Mouse (Mus musculus) E14TG2a.4 (cell line): ENCODE data around the gene Bmpr1b.

Experiments
- H3K27me3 ChIP-seq: 2 replicates; pipeline ENCODE4 v1.6.1; 2014; ENCODE audit warnings: low read length, control low read depth; ENCODE audit not compliant: insufficient read depth
- H3K36me3 ChIP-seq: 2 replicates; pipeline ENCODE4 v1.6.1; 2014; ENCODE audit warnings: low read length, control low read depth; ENCODE audit not compliant: insufficient read depth
- H3K4me1 ChIP-seq: replicated peaks from 2 replicates; pipeline ENCODE4 v1.6.1; 2014; ENCODE audit warnings: low read depth, low read length, control low read depth
- H3K4me3 ChIP-seq: replicated peaks from 2 replicates; pipeline ENCODE4 v1.5.1; 2014; ENCODE audit warnings: mild to moderate bottlenecking, low read length
- H3K9me3 ChIP-seq: 2 replicates; pipeline ENCODE4 v1.6.1; 2014; ENCODE audit warnings: low read length, control low read depth
- CTCF ChIP-seq: conservative IDR thresholded peaks from 2 replicates; pipeline ENCODE4 v1.5.1; 2014; ENCODE audit warnings: low read length
- NANOG ChIP-seq: IDR thresholded peaks from 2 replicates; pipeline ENCODE4 v1.6.1; 2014; ENCODE audit warnings: borderline replicate concordance, low read length, mixed read lengths
- POU5F1 ChIP-seq: IDR thresholded peaks from 2 replicates; pipeline ENCODE4 v1.6.1; 2014; ENCODE audit warnings: low read length, borderline replicate concordance

Bmpr1b gene

DNA sequence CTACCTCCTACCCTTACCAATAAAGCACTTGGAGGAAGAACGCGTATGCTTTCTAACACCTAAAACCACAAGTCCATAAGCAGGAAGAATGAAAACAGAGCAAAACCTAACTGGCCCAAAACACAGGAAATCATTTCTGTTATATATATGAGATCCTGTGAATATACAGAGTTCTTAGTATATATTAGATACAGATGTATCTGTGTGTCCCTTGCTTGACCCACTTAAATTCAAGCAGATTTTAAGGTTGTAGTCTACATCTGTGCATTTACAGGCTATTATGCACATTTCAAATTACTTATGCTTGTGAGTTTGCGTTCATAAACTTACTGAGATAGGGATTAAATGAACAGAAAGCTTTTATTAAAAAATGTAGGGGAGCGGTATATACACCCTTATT, 271.5 kb downstream of the Bmpr1b start:
- no peaks in the 10 kb centered on the region for H3K27me3 ChIP-seq
- no peak for TF ChIP-seq CTCF
- no peak for TF ChIP-seq NANOG
- no peak for TF ChIP-seq POU5F1
- peaks cover 5% of the 10 kb centered on the region; the same call in 1 of the 2 replicates for H3K4me1 ChIP-seq
- H3K4me3 ChIP-seq: no peak overlapping the region
- H3K9me3 ChIP-seq: no peaks in the 10 kb centered on the region
- no peaks in the 10 kb centered on the region for H3K36me3 ChIP-seq

DNA sequence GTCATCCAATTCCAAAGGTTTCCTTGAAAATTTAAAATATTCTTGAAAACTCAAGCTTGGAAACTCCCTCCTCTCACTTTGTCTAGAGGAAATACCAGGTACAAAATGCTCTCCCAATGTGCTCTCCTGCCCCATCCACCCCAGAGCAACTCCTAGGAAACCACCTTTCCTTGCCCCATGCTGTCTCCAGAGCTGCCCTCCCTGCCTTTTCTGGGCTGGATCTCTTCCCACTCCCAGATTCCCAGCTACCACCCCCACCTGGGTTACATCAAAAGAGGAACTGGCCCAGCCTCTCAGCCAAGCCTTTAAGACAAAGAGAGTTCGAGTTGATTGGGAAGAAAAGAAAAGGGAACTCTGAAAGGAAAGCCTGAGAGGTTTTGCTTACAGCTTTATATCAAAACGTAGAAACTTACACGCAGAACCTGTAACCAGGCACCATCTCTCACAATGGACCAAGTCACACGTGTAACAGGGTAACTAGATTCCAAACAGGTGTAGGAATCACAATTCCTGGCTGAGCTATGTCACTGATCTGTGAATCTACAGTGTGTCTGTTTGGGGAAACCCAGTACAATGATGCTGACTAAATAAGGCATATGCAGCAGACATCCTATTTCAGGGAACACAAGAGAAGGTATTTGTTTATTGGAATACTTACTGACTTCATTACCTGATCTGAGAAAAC, 272.2 kb downstream of the Bmpr1b start:
- no peaks in the 10 kb centered on the region for H3K36me3 ChIP-seq
- no peaks in the 10 kb centered on the region for H3K9me3 ChIP-seq
- no peak overlapping the region for H3K4me3 ChIP-seq
- no peak for TF ChIP-seq NANOG
- no peak for TF ChIP-seq CTCF
- TF ChIP-seq POU5F1: no peak
- peaks cover 5% of the 10 kb centered on the region; the same call in 1 of the 2 replicates for H3K4me1 ChIP-seq
- no peaks in the 10 kb centered on the region for H3K27me3 ChIP-seq

DNA sequence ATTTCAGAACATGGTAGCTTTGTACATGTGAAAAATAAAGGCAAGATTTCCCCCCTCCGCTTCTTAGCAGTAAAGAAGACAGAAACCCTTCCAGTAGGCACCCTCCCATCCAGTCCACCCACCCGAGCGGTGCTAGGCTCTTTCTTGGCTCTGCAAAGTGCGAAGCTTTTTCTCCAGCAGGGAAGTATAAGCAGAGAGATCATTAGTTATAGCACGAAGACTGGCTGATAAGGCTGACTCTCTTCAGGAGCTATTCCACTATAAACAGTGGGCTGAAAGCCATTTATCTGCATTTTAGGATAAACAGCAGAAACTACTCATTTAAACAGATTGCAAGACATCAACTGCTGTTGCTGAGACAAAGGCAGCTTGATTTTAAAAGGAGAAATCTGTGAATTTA, 274.1 kb downstream of the Bmpr1b start:
- no peak for TF ChIP-seq CTCF
- no peak for TF ChIP-seq NANOG
- TF ChIP-seq POU5F1: no peak
- H3K36me3 ChIP-seq: no peaks in the 10 kb centered on the region
- no peaks in the 10 kb centered on the region for H3K9me3 ChIP-seq
- H3K4me1 ChIP-seq: peaks cover 5% of the 10 kb centered on the region; the same call in 1 of the 2 replicates
- no peaks in the 10 kb centered on the region for H3K27me3 ChIP-seq
- H3K4me3 ChIP-seq: no peak overlapping the region

DNA sequence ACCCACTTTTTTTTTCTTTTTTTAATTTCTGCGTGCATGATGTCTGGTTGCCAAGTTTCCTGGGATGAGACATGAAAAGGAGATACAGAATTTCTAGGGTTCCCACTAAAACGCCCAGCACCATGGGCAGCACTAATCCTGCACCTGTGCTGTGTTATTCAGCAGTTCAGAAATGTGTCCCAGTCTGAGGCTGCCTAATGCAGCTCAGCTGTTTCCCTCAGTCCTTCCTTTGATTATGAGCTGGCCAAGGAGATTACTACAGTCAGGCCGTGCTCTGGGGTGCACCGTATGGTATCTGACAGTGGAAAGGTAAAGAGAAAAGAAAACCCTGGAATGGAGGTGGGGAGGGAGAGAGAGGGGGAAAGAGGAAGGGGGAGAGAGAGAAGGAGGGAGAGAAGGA, 278.6 kb downstream of the Bmpr1b start:
- Histone ChIP-seq H3K9me3 (no peaks in the 10 kb centered on the region), H3K4me1 (no peaks in the 10 kb centered on the region), H3K36me3 (no peaks in the 10 kb centered on the region), H3K4me3 (no peak overlapping the region), H3K27me3 (no peaks in the 10 kb centered on the region)
- no peak for TF ChIP-seq NANOG
- no peak for TF ChIP-seq CTCF
- TF ChIP-seq POU5F1: no peak

DNA sequence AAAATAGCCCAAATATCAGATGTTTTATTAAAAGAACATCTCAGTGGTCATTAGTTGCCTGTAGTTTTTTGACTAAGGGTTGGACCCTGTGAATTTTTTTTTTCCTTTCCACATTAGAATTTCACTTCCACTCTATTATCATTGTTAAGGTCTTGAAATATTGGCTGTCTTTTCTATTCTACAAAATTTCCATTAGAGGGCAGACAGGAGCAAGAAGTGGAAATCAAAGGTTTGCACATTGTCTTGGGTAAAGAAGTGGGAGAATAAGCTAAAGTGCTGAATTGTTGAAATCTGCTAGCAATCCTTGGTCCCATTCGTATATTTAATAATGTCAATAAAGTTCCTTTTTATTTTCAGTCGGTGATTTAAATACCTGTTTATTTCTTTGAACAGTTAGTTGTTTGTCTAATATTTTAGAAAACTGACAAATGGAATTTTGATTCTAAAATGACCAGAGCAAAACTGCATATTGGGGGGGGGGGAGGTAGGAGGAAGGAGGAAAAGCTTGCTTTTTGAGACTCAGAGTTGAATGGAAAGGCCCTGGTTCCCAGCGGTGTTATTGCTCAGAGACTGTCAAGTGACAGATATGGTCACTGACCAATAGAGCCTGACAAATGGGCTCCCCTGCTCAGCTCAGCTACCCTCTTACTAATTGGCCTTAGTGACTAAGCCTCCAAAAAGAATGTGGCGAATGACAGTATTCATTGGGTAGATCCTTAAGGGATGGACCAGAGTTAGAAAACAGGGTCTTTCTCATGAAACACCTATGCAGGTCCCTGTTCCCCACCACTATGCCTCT, 281.6 kb downstream of the Bmpr1b start:
- H3K4me3 ChIP-seq: no peak overlapping the region
- TF ChIP-seq CTCF: peak; percentile 38
- no peak for TF ChIP-seq NANOG
- no peaks in the 10 kb centered on the region for H3K36me3 ChIP-seq
- no peaks in the 10 kb centered on the region for H3K9me3 ChIP-seq
- H3K27me3 ChIP-seq: no peaks in the 10 kb centered on the region
- no peaks in the 10 kb centered on the region for H3K4me1 ChIP-seq

DNA sequence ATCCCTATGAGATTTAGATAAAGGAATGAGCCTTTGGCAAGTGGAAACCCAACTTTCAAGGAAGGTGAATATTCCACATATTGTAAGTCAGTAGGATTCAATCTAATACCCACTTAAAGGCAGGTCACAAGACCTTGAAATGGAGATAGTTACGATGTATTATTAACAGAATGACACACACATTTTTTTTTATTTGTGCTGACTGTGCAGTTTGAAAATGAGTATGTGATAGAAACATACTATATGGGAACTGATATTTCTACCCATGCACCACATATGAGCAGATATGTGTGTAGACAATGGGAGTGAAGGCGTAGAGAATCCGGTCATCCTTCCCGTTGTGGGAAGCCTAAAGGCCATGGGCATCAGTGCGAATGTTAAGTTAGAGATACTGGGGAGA, 285.0 kb downstream of the Bmpr1b start:
- no peaks in the 10 kb centered on the region for H3K36me3 ChIP-seq
- H3K27me3 ChIP-seq: no peaks in the 10 kb centered on the region
- no peaks in the 10 kb centered on the region for H3K4me1 ChIP-seq
- no peaks in the 10 kb centered on the region for H3K9me3 ChIP-seq
- TF ChIP-seq CTCF (no peak), NANOG (no peak), POU5F1 (no peak)
- H3K4me3 ChIP-seq: no peak overlapping the region

DNA sequence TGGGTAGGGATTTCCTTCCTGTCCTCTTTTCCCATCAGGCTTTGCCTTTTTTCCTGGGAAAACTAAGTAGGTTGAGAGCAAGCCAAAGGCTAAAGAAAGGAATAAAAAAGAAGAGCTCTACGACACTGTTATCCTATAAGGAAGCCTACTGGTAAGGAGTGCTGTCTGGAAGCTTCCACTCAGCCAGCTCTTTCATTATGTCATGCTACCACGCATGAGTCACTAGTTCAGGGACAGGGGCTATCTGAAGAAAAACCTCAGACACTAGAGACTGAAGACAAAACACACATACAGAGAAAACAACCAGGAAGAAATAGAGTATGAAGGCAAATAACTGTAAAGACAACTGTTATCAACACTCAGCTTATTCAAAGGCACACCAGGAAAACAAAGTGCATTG, 286.7 kb downstream of the Bmpr1b start:
- TF ChIP-seq POU5F1: no peak
- no peak for TF ChIP-seq NANOG
- no peak for TF ChIP-seq CTCF
- H3K9me3 ChIP-seq: no peaks in the 10 kb centered on the region
- H3K27me3 ChIP-seq: no peaks in the 10 kb centered on the region

DNA sequence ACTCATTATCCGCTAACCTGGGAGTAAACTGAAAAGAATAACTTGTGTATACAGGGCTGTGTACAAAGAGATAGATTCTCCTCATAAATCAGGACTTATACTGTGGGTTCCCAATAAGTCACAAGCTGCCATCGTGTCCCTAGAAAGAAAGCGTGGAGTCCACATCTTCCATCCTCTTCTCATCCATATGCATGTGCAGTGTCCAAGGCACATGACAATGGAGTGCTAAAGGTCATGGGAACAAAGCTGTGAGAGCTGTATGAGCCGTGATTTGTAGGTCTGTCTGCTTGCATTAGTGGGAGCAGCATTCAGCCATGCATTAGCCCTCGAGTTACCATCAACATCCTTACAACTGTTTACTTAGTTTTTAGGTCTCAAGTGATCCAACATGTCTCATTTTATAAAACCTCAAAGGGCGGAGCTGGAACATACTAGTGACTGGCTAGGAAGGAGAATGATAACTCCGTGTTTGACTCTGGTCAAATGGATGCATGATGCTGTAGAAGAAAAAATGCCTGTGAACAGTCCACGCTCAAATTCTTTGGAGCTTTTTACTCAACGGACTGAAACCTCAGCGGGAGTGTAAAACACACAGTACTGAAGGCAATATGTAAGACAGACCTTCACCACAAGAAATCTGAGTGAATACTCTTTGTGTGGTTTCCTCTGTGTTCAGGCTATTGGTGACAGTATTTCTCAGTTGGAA, 296.7 kb downstream of the Bmpr1b start:
- TF ChIP-seq CTCF (no peak), POU5F1 (no peak), NANOG (no peak)
- no peaks in the 10 kb centered on the region for H3K9me3 ChIP-seq
- peaks cover 6% of the 10 kb centered on the region for H3K4me1 ChIP-seq
- H3K36me3 ChIP-seq: no peaks in the 10 kb centered on the region
- H3K27me3 ChIP-seq: no peaks in the 10 kb centered on the region
- H3K4me3 ChIP-seq: no peak overlapping the region

More for the DNA sequence above, 286.7 kb downstream of the Bmpr1b start:
- no peak overlapping the region for H3K4me3 ChIP-seq
- H3K4me1 ChIP-seq: no peaks in the 10 kb centered on the region
- no peaks in the 10 kb centered on the region for H3K36me3 ChIP-seq
